20 mouse cellular contexts compared by ENCODE assay signal in genomic region chr3:141013521-141014261, GRCm38 (mm10).
DNase-seq lines count a peak whose midpoint lies in the region; ATAC-seq and TF ChIP-seq lines count a peak whose summit lies in the region.
"Had no signal": no experiment of that assay in that cellular context is flagged by ENCODE, and none has a peak within 500 bp of the region (broad histone marks: within the 10 kb centered on the region; RNA-seq: fewer than 3 reads in every experiment).

No protein-coding gene starts in this region.

- 35% methylated on average over 8 of the region's 8 CpGs for WGBS in kidney, embryonic 15.5 days

- H3K4me2 ChIP-seq in kidney, embryonic 15.5 days = no peak overlapping the region
- H3K4me2 ChIP-seq: forebrain, embryonic 13.5 days; hindbrain, embryonic 15.5 days; neural tube, embryonic 15.5 days had no signal

- DNase-seq in kidney, postnatal 4 days = no peak
- DNase-seq in A20 (ENCODE audit: low read depth, low spot score) = peak; percentile 84
- peak; percentile 70 for DNase-seq in MEL (ENCODE audit: low read depth, low spot score)
- DNase-seq in adrenal gland, adult 2 months = no peak
- no peak for DNase-seq in cerebellum, adult 11 months
- DNase-seq: cerebellum, adult 9-10 months; kidney, adult 8-10 months; layer of hippocampus, postnatal 36 days; liver, postnatal 0 days; lung, postnatal 10 days; thymus, adult 18-20 months; thymus, postnatal 36 days had no signal

- no peak for TF ChIP-seq RAD21 in MEL (IDR thresholded peaks at IDR 0.05; ENCODE audit: low read depth, low read length)

- no peak overlapping the region for H3K9ac ChIP-seq in kidney, embryonic 15.5 days
- peak overlapping the region; percentile 33 for H3K9ac ChIP-seq in MEL (ENCODE audit: control insufficient read depth, low read depth, low read length, poor library complexity, severe bottlenecking)
- H3K9ac ChIP-seq: forebrain, embryonic 13.5 days; hindbrain, embryonic 15.5 days; liver, postnatal 0 days; neural tube, embryonic 15.5 days had no signal

- peak; percentile 75 to 81 for TF ChIP-seq EP300 in MEL (IDR thresholded peaks at IDR 0.05; ENCODE audit: low read depth in 1 of 2, low read length in 2 of 2)

- H3K27me3 ChIP-seq in kidney, embryonic 15.5 days = no peaks in the 10 kb centered on the region
- H3K27me3 ChIP-seq in MEL (ENCODE audit: control insufficient read depth in 1 of 2, insufficient read depth in 2 of 2, low read length in 2 of 2) = no peaks in the 10 kb centered on the region
- H3K27me3 ChIP-seq: forebrain, embryonic 13.5 days; hindbrain, embryonic 15.5 days; megakaryocyte, embryonic 14.5 days; neural tube, embryonic 15.5 days had no signal

- H3K27ac ChIP-seq in kidney, embryonic 15.5 days = no peak overlapping the region
- peak overlapping the region; percentile 35 for H3K27ac ChIP-seq in MEL (ENCODE audit: control insufficient read depth, low read depth, low read length)
- H3K27ac ChIP-seq: forebrain, embryonic 13.5 days; heart, embryonic 10.5 days; hindbrain, embryonic 15.5 days; layer of hippocampus, adult 2 months; neural tube, embryonic 15.5 days had no signal

- no peaks in the 10 kb centered on the region for H3K79me2 ChIP-seq in MEL (ENCODE audit: control insufficient read depth, insufficient read depth, low read length, poor library complexity)

- no peaks in the 10 kb centered on the region for H3K9me3 ChIP-seq in kidney, embryonic 15.5 days (replicated peaks)
- no peaks in the 10 kb centered on the region for H3K9me3 ChIP-seq in MEL (replicated peaks; ENCODE audit: insufficient read depth, low read length)
- H3K9me3 ChIP-seq: forebrain, embryonic 13.5 days; heart, embryonic 10.5 days; hindbrain, embryonic 15.5 days; neural tube, embryonic 15.5 days had no signal

- H3K4me3 ChIP-seq in kidney, embryonic 15.5 days (replicated peaks) = no peak overlapping the region
- H3K4me3 ChIP-seq in MEL (ENCODE audit: control insufficient read depth in 1 of 2, insufficient read depth in 1 of 2, low read depth in 2 of 2, low read length in 2 of 2) = peak overlapping the region; percentile 42 to 55
- H3K4me3 ChIP-seq: forebrain, embryonic 13.5 days; heart, embryonic 10.5 days; hindbrain, embryonic 15.5 days; layer of hippocampus, adult 2 months; megakaryocyte, embryonic 14.5 days; neural tube, embryonic 15.5 days had no signal

- TF ChIP-seq CTCF in MEL (IDR thresholded peaks at IDR 0.05 in 2 of 3, conservative IDR thresholded peaks at IDR 0.05 in 1 of 3; ENCODE audit: control insufficient read depth in 1 of 3, insufficient read depth in 1 of 3, low read depth in 2 of 3, low read length in 3 of 3, poor library complexity in 1 of 3, severe bottlenecking in 1 of 3) = no peak

- no peaks in the 10 kb centered on the region for H3K4me1 ChIP-seq in kidney, embryonic 15.5 days
- H3K4me1 ChIP-seq in MEL (ENCODE audit: control insufficient read depth in 1 of 2, insufficient read depth in 2 of 2, low read length in 2 of 2) = peaks cover 0 to 2% of the 10 kb centered on the region in 2 experiments; a peak in 2 of 4 replicates
- H3K4me1 ChIP-seq: forebrain, embryonic 13.5 days; heart, embryonic 10.5 days; hindbrain, embryonic 15.5 days; megakaryocyte, embryonic 14.5 days; neural tube, embryonic 15.5 days had no signal

- no peak for TF ChIP-seq POLR2A in MEL (IDR thresholded peaks at IDR 0.05; ENCODE audit: control insufficient read depth in 1 of 2, insufficient read depth in 1 of 2, low read depth in 1 of 2, low read length in 2 of 2, poor library complexity in 1 of 2)

- peak; percentile 77 for ATAC-seq in kidney, embryonic 15.5 days (replicated peaks; ENCODE audit: low FRiP score)
- peak; percentile 58 for ATAC-seq in megakaryocyte, adult 5-6 weeks (ENCODE audit: poor library complexity, severe bottlenecking)
- ATAC-seq: forebrain, embryonic 13.5 days; liver, postnatal 0 days had no signal

- H3K36me3 ChIP-seq in kidney, embryonic 15.5 days = no peaks in the 10 kb centered on the region
- peaks cover 0 to 11% of the 10 kb centered on the region in 2 experiments; a peak in 2 of 4 replicates for H3K36me3 ChIP-seq in MEL (ENCODE audit: control insufficient read depth in 1 of 2, insufficient read depth in 2 of 2, low read length in 2 of 2)
- H3K36me3 ChIP-seq: heart, embryonic 10.5 days; hindbrain, embryonic 15.5 days; neural tube, embryonic 15.5 days had no signal

TF ChIP-seq in MEL, 35 proteins besides CTCF, POLR2A, EP300 and RAD21:
- TF ChIP-seq JUND (IDR thresholded peaks at IDR 0.05; ENCODE audit: low read depth, low read length) (no peak), MYC (IDR thresholded peaks at IDR 0.05; ENCODE audit: low read depth, low read length) (no peak), TAL1 (IDR thresholded peaks at IDR 0.05; ENCODE audit: low read length) (no peak), ETS1 (IDR thresholded peaks at IDR 0.05; ENCODE audit: low read depth, low read length) (peak; percentile 88), GABPA (IDR thresholded peaks at IDR 0.05; ENCODE audit: low read depth, low read length) (no peak), TCF12 (IDR thresholded peaks at IDR 0.05; ENCODE audit: low read depth, low read length) (peak; percentile 54; the same call in 1 of the 2 replicates), ZMIZ1 (IDR thresholded peaks at IDR 0.05; ENCODE audit: low read depth, low read length) (no peak), TBP (IDR thresholded peaks at IDR 0.05; ENCODE audit: low read depth, low read length) (0 out of 2 replicates have a peak, but pooled peaks have one; percentile 12), POLR2AphosphoS2 (IDR thresholded peaks at IDR 0.05; ENCODE audit: low read length) (no peak), ZKSCAN1 (IDR thresholded peaks at IDR 0.05; ENCODE audit: low read depth, low read length) (no peak; the same call in 1 of the 2 replicates), SIN3A (IDR thresholded peaks at IDR 0.05; ENCODE audit: low read length) (peak; percentile 75), USF1 (IDR thresholded peaks at IDR 0.05; ENCODE audit: low read depth, low read length) (no peak), MXI1 (IDR thresholded peaks at IDR 0.05; ENCODE audit: low read depth, low read length) (no peak), E2F4 (IDR thresholded peaks at IDR 0.05; ENCODE audit: borderline replicate concordance, low read depth, low read length) (no peak), MEF2A (IDR thresholded peaks at IDR 0.05; ENCODE audit: extremely low read depth, insufficient replicate concordance, low read depth, low read length, poor library complexity, severe bottlenecking) (no peak), GATA1 (IDR thresholded peaks at IDR 0.05; ENCODE audit: low read depth, low read length) (peak; percentile 92), MAFK (IDR thresholded peaks at IDR 0.05; ENCODE audit: borderline replicate concordance, low read depth, low read length) (no peak), NRF1 (IDR thresholded peaks at IDR 0.05; ENCODE audit: insufficient read depth, low read depth, low read length, poor library complexity, severe bottlenecking) (no peak), CHD2 (IDR thresholded peaks at IDR 0.05; ENCODE audit: low read length) (no peak), BHLHE40 (IDR thresholded peaks at IDR 0.05; ENCODE audit: borderline replicate concordance, low read depth, low read length) (no peak), USF2 (IDR thresholded peaks at IDR 0.05; ENCODE audit: borderline replicate concordance in 1 of 2, insufficient read depth in 1 of 2, low read depth in 1 of 2, low read length in 2 of 2) (no peak), MAZ (IDR thresholded peaks at IDR 0.05; ENCODE audit: low read depth, low read length) (no peak), ZC3H11A (IDR thresholded peaks at IDR 0.05; ENCODE audit: low read depth, low read length) (no peak), HCFC1 (IDR thresholded peaks at IDR 0.05; ENCODE audit: low read depth, low read length) (no peak), CHD1 (IDR thresholded peaks at IDR 0.05; ENCODE audit: low read depth, low read length) (no peak), POLR2AphosphoS5 (IDR thresholded peaks at IDR 0.05; ENCODE audit: borderline replicate concordance, low read depth, low read length) (no peak), SMC3 (IDR thresholded peaks at IDR 0.05; ENCODE audit: low read depth, low read length) (no peak), UBTF (IDR thresholded peaks at IDR 0.05; ENCODE audit: borderline replicate concordance, insufficient read depth, low read depth, low read length) (no peak), ZNF384 (IDR thresholded peaks at IDR 0.05; ENCODE audit: low read depth, low read length) (no peak), MYB (IDR thresholded peaks at IDR 0.05; ENCODE audit: low read depth, low read length) (no peak), RCOR1 (IDR thresholded peaks at IDR 0.05; ENCODE audit: low read depth, low read length) (peak; percentile 81; the same call in 1 of the 2 replicates)

Comparison
In these comparisons a context has a peak if more than half of its experiments do, and no peak if none do; other contexts are left out.
1. DNase-seq: peak in A20 (single experiment) and MEL (single experiment); none in kidney, postnatal 4 days (0 of 2), adrenal gland, adult 2 months (single experiment) and cerebellum, adult 11 months (single experiment).